Mouse (Mus musculus) lung, embryonic 14.5 days (tissue): ENCODE measurements around the gene Prg3. TPM values are rescaled to one million over a fixed set of nuclear protein-coding genes. Genes with fewer than 3 reads are reported as not detected.

Source experiments
- ATAC-seq: fragments of 200-750 bp; cut with Nextera tagmentation; 2 replicates; pipeline ENCODE4 v1.8.0; 2017; ENCODE audit warnings: mild to moderate bottlenecking, moderate TSS enrichment, moderate library complexity; ENCODE audit not compliant: insufficient read depth
- DNase-seq: peaks from one replicate; pipeline ENCODE4 v3.0.0-alpha.2; 2015
- H3K27ac ChIP-seq: fragments of 300-500 bp; sonication (generic); 2 replicates; pipeline ENCODE4 v1.5.1; 2014; ENCODE audit warnings: low read depth, mild to moderate bottlenecking, moderate library complexity
- H3K27me3 ChIP-seq: fragments of 300-500 bp; sonication (generic); 2 replicates; pipeline ENCODE4 v1.6.1; 2014; ENCODE audit warnings: low read length, control low read depth; ENCODE audit not compliant: insufficient read depth
- H3K36me3 ChIP-seq: fragments of 300-500 bp; sonication (generic); 2 replicates; pipeline ENCODE4 v1.6.1; 2014; ENCODE audit warnings: control low read depth; ENCODE audit not compliant: insufficient read depth
- H3K4me1 ChIP-seq: fragments of 300-500 bp; sonication (generic); 2 replicates; pipeline ENCODE4 v1.6.1; 2014; ENCODE audit warnings: antibody characterized with exemption, control low read depth; ENCODE audit not compliant: insufficient read depth
- H3K4me2 ChIP-seq: fragments of 300-500 bp; sonication (generic); 2 replicates; pipeline ENCODE4 v1.6.1; 2014; ENCODE audit warnings: mild to moderate bottlenecking
- H3K4me3 ChIP-seq: fragments of 300-500 bp; sonication (generic); 2 replicates; pipeline ENCODE4 v1.5.1; 2014; ENCODE audit warnings: low read depth, low read length
- H3K9ac ChIP-seq: fragments of 300-500 bp; sonication (generic); 2 replicates; pipeline ENCODE4 v1.6.1; 2014
- H3K9me3 ChIP-seq: fragments of 300-500 bp; sonication (generic); 2 replicates; pipeline ENCODE4 v1.6.1; 2016; ENCODE audit warnings: low read depth, low read length, control low read depth
- CTCF ChIP-seq: IDR thresholded peaks from 2 replicates; pipeline ENCODE4 v1.5.1; 2016; ENCODE audit warnings: antibody characterized with exemption, low read depth
- WGBS: fragments of 180-500 bp; shearing (Covaris S2); extraction: QIAGEN DNeasy Blood & Tissue Kit; methylation state at CpG from one replicate; pipeline ENCODE4 v1.1.7; 2014; 5-methylcytosine and 5-hydroxymethylcytosine counted together
- polyA plus RNA-seq: library from polyadenylated mRNA; unstranded; fragments of >200 nt; fragmentation: Nextera tagmentation; extraction: Ambion mirVana; gene quantifications from 2 replicates; pipeline ENCODE4 v1.2.1, GENCODE M21; 2014

The Prg3 gene
- polyA plus RNA-seq = not detected in 2 replicates

- no peak for DNase-seq
- no peaks in the 10 kb centered on the region for H3K9me3 ChIP-seq
- H3K9ac ChIP-seq = no peak within 1 kb of the TSS
- no peaks in the 10 kb centered on the region for H3K27me3 ChIP-seq
- no peaks in the 10 kb centered on the region for H3K4me1 ChIP-seq
- 79% methylated on average over 1 of the region's 1 CpGs for WGBS
- TF ChIP-seq CTCF = no peak
- H3K4me2 ChIP-seq = no peak within 1 kb of the TSS
- no peak within 1 kb of the TSS for H3K4me3 ChIP-seq
- ATAC-seq = no peak
- no peak within 1 kb of the TSS for H3K27ac ChIP-seq
- H3K36me3 ChIP-seq = no peaks in the 10 kb centered on the region
Observed at GRCm38 (mm10) chr2:84987930-84988329, at the start of gene Prg3. TSS of gene Prg3 (plus strand) at chr2:84988215.

GRCm38 (mm10) chr2:84938249-84938946 lies 49.6 kb upstream of the Prg3 start:
- Histone ChIP-seq H3K27ac (peak overlapping the region; percentile 90; the same call in 1 of the 2 replicates), H3K36me3 (peaks cover 34% of the 10 kb centered on the region), H3K4me2 (peak overlapping the region; percentile 61), H3K4me3 (peak overlapping the region; percentile 49), H3K4me1 (peaks cover 9% of the 10 kb centered on the region), H3K9ac (peak overlapping the region; percentile 64), H3K27me3 (no peaks in the 10 kb centered on the region), H3K9me3 (no peaks in the 10 kb centered on the region)
- DNase-seq (peak; percentile 23), ATAC-seq (no peak; the same call in 1 of the 2 replicates)
- TF ChIP-seq CTCF = no peak
- 66% methylated on average over 5 of the region's 5 CpGs for WGBS

- H3K27ac ChIP-seq = no peak overlapping the region
- WGBS = 85% methylated on average over 3 of the region's 3 CpGs
- no peaks in the 10 kb centered on the region for H3K27me3 ChIP-seq
- ATAC-seq (no peak), DNase-seq (no peak)
- H3K4me3 ChIP-seq = peak overlapping the region; percentile 3; the same call in 1 of the 2 replicates
- H3K9ac ChIP-seq = no peak overlapping the region
- TF ChIP-seq CTCF = no peak
- H3K9me3 ChIP-seq = no peaks in the 10 kb centered on the region
- peaks cover 9% of the 10 kb centered on the region for H3K4me1 ChIP-seq
- peaks cover 35% of the 10 kb centered on the region for H3K36me3 ChIP-seq
- H3K4me2 ChIP-seq = peak overlapping the region; percentile 29; the same call in 1 of the 2 replicates
Observed at GRCm38 (mm10) chr2:84939306-84939705, 48.7 kb upstream of the Prg3 start.

- Histone ChIP-seq H3K27ac (no peak overlapping the region), H3K9ac (no peak overlapping the region), H3K4me2 (peak overlapping the region; percentile 29; the same call in 1 of the 2 replicates), H3K36me3 (peaks cover 39% of the 10 kb centered on the region), H3K9me3 (no peaks in the 10 kb centered on the region), H3K4me3 (peak overlapping the region; percentile 3; the same call in 1 of the 2 replicates), H3K4me1 (peaks cover 9% of the 10 kb centered on the region), H3K27me3 (no peaks in the 10 kb centered on the region)
- 87% methylated on average over 6 of the region's 6 CpGs for WGBS
- no peak for DNase-seq
- no peak for TF ChIP-seq CTCF
- no peak for ATAC-seq
Observed at GRCm38 (mm10) chr2:84939711-84940110, 48.3 kb upstream of the Prg3 start.

GRCm38 (mm10) chr2:84941332-84941731 lies 46.7 kb upstream of the Prg3 start:
- Histone ChIP-seq H3K27ac (no peak overlapping the region), H3K4me1 (peaks cover 9% of the 10 kb centered on the region), H3K27me3 (no peaks in the 10 kb centered on the region), H3K9ac (no peak overlapping the region), H3K4me2 (no peak overlapping the region), H3K9me3 (no peaks in the 10 kb centered on the region), H3K4me3 (no peak overlapping the region), H3K36me3 (peaks cover 55% of the 10 kb centered on the region)
- no peak for TF ChIP-seq CTCF
- no peak for DNase-seq
- ATAC-seq = no peak
- WGBS = 65% methylated on average over 2 of the region's 2 CpGs

GRCm38 (mm10) chr2:84941795-84942194 lies 46.2 kb upstream of the Prg3 start:
- Histone ChIP-seq H3K9ac (no peak overlapping the region), H3K4me2 (no peak overlapping the region), H3K4me1 (peaks cover 9% of the 10 kb centered on the region), H3K27me3 (no peaks in the 10 kb centered on the region), H3K27ac (no peak overlapping the region), H3K36me3 (peaks cover 60% of the 10 kb centered on the region), H3K9me3 (no peaks in the 10 kb centered on the region), H3K4me3 (no peak overlapping the region)
- no peak for DNase-seq
- 93% methylated on average over 4 of the region's 4 CpGs for WGBS
- no peak for TF ChIP-seq CTCF
- no peak for ATAC-seq

- 82% methylated on average over 3 of the region's 3 CpGs for WGBS
- TF ChIP-seq CTCF = no peak
Observed at GRCm38 (mm10) chr2:84947154-84947771, 40.8 kb upstream of the Prg3 start.

More at GRCm38 (mm10) chr2:84947154-84947771, 40.8 kb upstream of the Prg3 start:
- Histone ChIP-seq H3K4me2 (no peak overlapping the region), H3K9ac (no peak overlapping the region), H3K36me3 (peaks cover 84% of the 10 kb centered on the region), H3K27me3 (no peaks in the 10 kb centered on the region), H3K27ac (no peak overlapping the region), H3K4me1 (no peaks in the 10 kb centered on the region), H3K9me3 (no peaks in the 10 kb centered on the region), H3K4me3 (no peak overlapping the region)
- ATAC-seq = no peak
- DNase-seq = no peak
